Mouse (Mus musculus) heart, embryonic 14.5 days (tissue): Measurements from ENCODE around the gene Rpap3. TPM values are rescaled to one million over a fixed set of nuclear protein-coding genes. Genes with fewer than 3 reads are reported as not detected.
A peak's percentile ranks its signal among the peaks of the same experiment; 100 is the strongest.
"Not testable (repeated sequence)": the region's sequence is repeated elsewhere in the genome, so short reads cannot be mapped to it uniquely, and the experiment has no call there.

Source experiments
- ATAC-seq: fragments of 200-750 bp; cut with Nextera tagmentation; 2 replicates; pipeline ENCODE4 v1.8.0; 2017; ENCODE audit warnings: low read depth, moderate TSS enrichment; ENCODE audit not compliant: insufficient number of reproducible peaks, insufficient read depth, low FRiP score
- H3K27ac ChIP-seq, 2 experiments: fragments of 200-500 bp in 1 of 2; fragments of 300-500 bp in 1 of 2; sonication (generic) in 1 of 2; replicated peaks in 1 of 2; 2 replicates each; pipeline ENCODE4 v1.5.1; 2012 to 2014; ENCODE audit warnings: low read depth in 2 of 2, low read length in 2 of 2, control low read depth in 1 of 2, mild to moderate bottlenecking in 1 of 2, mixed read lengths in 1 of 2; ENCODE audit not compliant: control insufficient read depth in 1 of 2, insufficient read depth in 1 of 2
- H3K27me3 ChIP-seq: fragments of 300-500 bp; sonication (generic); 2 replicates; pipeline ENCODE4 v1.6.1; 2014; ENCODE audit warnings: mild to moderate bottlenecking, low read length, control low read depth; ENCODE audit not compliant: control insufficient read depth, insufficient read depth
- H3K36me3 ChIP-seq: fragments of 300-500 bp; sonication (generic); 2 replicates; pipeline ENCODE4 v1.6.1; 2014; ENCODE audit warnings: mild to moderate bottlenecking, control low read depth, low read length, mixed read lengths; ENCODE audit not compliant: control insufficient read depth, insufficient read depth
- H3K4me1 ChIP-seq, 2 experiments: fragments of 200-500 bp in 1 of 2; fragments of 300-500 bp in 1 of 2; sonication (generic) in 1 of 2; 2 replicates each; pipeline ENCODE4 v1.6.1; 2012 to 2014; ENCODE audit warnings: low read length in 2 of 2, control low read depth in 1 of 2, mixed read lengths in 1 of 2; ENCODE audit not compliant: control insufficient read depth in 2 of 2, insufficient read depth in 2 of 2
- H3K4me2 ChIP-seq: fragments of 300-500 bp; sonication (generic); 2 replicates; pipeline ENCODE4 v1.6.1; 2014; ENCODE audit warnings: mild to moderate bottlenecking, low read length
- H3K4me3 ChIP-seq, 2 experiments: fragments of 200-500 bp in 1 of 2; fragments of 300-500 bp in 1 of 2; sonication (generic) in 1 of 2; 2 replicates each; pipeline ENCODE4 v1.5.1; 2012 to 2014; ENCODE audit warnings: low read length in 2 of 2, mild to moderate bottlenecking in 2 of 2, control low read depth in 1 of 2, low read depth in 1 of 2, moderate library complexity in 1 of 2; ENCODE audit not compliant: control insufficient read depth in 1 of 2, insufficient read depth in 1 of 2
- H3K9ac ChIP-seq: fragments of 300-500 bp; sonication (generic); 2 replicates; pipeline ENCODE4 v1.6.1; 2014; ENCODE audit warnings: mild to moderate bottlenecking, low read length
- H3K9me3 ChIP-seq: fragments of 300-500 bp; sonication (generic); 2 replicates; pipeline ENCODE4 v1.6.1; 2016; ENCODE audit warnings: low read length, control low read depth; ENCODE audit not compliant: control insufficient read depth
- WGBS: fragments of 180-500 bp; shearing (Covaris S2); extraction: QIAGEN DNeasy Blood & Tissue Kit; methylation state at CpG from one replicate; pipeline ENCODE4 v1.1.7; 2014; 5-methylcytosine and 5-hydroxymethylcytosine counted together
- polyA plus RNA-seq: library from polyadenylated mRNA; unstranded; fragments of >200 nt; fragmentation: Nextera tagmentation; extraction: Ambion mirVana; gene quantifications from 2 replicates; pipeline ENCODE4 v1.2.1, GENCODE M21; 2014

The Rpap3 gene
- polyA plus RNA-seq, 1 experiment from 2014 or later: 24.2 TPM

GRCm38 (mm10) chr15:97672211-97672765 is 33.3 kb downstream of the Rpap3 start:
- Histone ChIP-seq H3K4me2 (no peak overlapping the region), H3K27me3 (no peaks in the 10 kb centered on the region), H3K4me3 (no peak overlapping the region), H3K27ac (no peak overlapping the region), H3K9ac (no peak overlapping the region), H3K36me3 (peaks cover 44% of the 10 kb centered on the region), H3K9me3 (no peaks in the 10 kb centered on the region), H3K4me1 (peaks cover 3 to 8% of the 10 kb centered on the region in 2 experiments; a peak in 3 of 4 replicates)
- no peak for ATAC-seq
- 75% methylated on average over 9 of the region's 9 CpGs for WGBS

GRCm38 (mm10) chr15:97670554-97670953 is 35.1 kb downstream of the Rpap3 start:
- no peak overlapping the region for H3K4me2 ChIP-seq
- ATAC-seq: no peak
- H3K36me3 ChIP-seq: peaks cover 27% of the 10 kb centered on the region
- H3K27ac ChIP-seq: no peak overlapping the region
- H3K9me3 ChIP-seq: no peaks in the 10 kb centered on the region
- H3K4me3 ChIP-seq: no peak overlapping the region
- H3K9ac ChIP-seq: no peak overlapping the region
- H3K4me1 ChIP-seq: peaks cover 3 to 8% of the 10 kb centered on the region in 2 experiments; a peak in 3 of 4 replicates
- no peaks in the 10 kb centered on the region for H3K27me3 ChIP-seq
- WGBS: 60% methylated on average over 6 of the region's 6 CpGs

- H3K36me3 ChIP-seq, ATAC-seq, H3K27me3 ChIP-seq, H3K9me3 ChIP-seq, H3K4me3 ChIP-seq, H3K4me1 ChIP-seq, H3K27ac ChIP-seq, H3K4me2 ChIP-seq, H3K9ac ChIP-seq: not testable (repeated sequence)
- 65% methylated on average over 16 of the region's 17 CpGs for WGBS
Observed at GRCm38 (mm10) chr15:97668158-97668877, 37.3 kb downstream of the Rpap3 start.

GRCm38 (mm10) chr15:97667437-97667836 is 38.2 kb downstream of the Rpap3 start:
- Histone ChIP-seq H3K9me3 (no peaks in the 10 kb centered on the region), H3K4me3 (no peak overlapping the region), H3K27me3 (no peaks in the 10 kb centered on the region), H3K9ac (no peak overlapping the region), H3K4me1 (peaks cover 3 to 8% of the 10 kb centered on the region in 2 experiments; a peak in 3 of 4 replicates), H3K4me2 (no peak overlapping the region), H3K27ac (0 out of 4 replicates have a peak overlapping the region, but pooled peaks of 1 of the 2 experiments have one; percentile 1), H3K36me3 (0 out of 2 replicates have a peak, but pooled peaks cover 2% of the 10 kb centered on the region)
- no peak for ATAC-seq
- 33% methylated on average over 7 of the region's 7 CpGs for WGBS

- no peak overlapping the region for H3K4me2 ChIP-seq
- no peak overlapping the region for H3K9ac ChIP-seq
- H3K36me3 ChIP-seq: no peaks in the 10 kb centered on the region
- WGBS: 91% methylated on average over 10 of the region's 10 CpGs
- H3K27me3 ChIP-seq: no peaks in the 10 kb centered on the region
- no peak overlapping the region for H3K4me3 ChIP-seq
- peaks cover 3 to 8% of the 10 kb centered on the region in 2 experiments; a peak in 3 of 4 replicates for H3K4me1 ChIP-seq
- no peak overlapping the region for H3K27ac ChIP-seq
- no peak for ATAC-seq
- no peaks in the 10 kb centered on the region for H3K9me3 ChIP-seq
Observed at GRCm38 (mm10) chr15:97666457-97666770, 39.2 kb downstream of the Rpap3 start.

- H3K9me3 ChIP-seq: no peaks in the 10 kb centered on the region
- peaks cover 3 to 8% of the 10 kb centered on the region in 2 experiments; a peak in 3 of 4 replicates for H3K4me1 ChIP-seq
- no peak overlapping the region for H3K4me2 ChIP-seq
- no peak for ATAC-seq
- no peaks in the 10 kb centered on the region for H3K27me3 ChIP-seq
- H3K9ac ChIP-seq: no peak overlapping the region
- H3K36me3 ChIP-seq: no peaks in the 10 kb centered on the region
- no peak overlapping the region for H3K4me3 ChIP-seq
- WGBS: 66% methylated on average over 25 of the region's 25 CpGs
- H3K27ac ChIP-seq: no peak overlapping the region
Observed at GRCm38 (mm10) chr15:97665770-97666456, 39.7 kb downstream of the Rpap3 start.

- H3K27ac ChIP-seq: no peak overlapping the region
- no peaks in the 10 kb centered on the region for H3K36me3 ChIP-seq
- peaks cover 3 to 6% of the 10 kb centered on the region in 2 experiments; a peak in 3 of 4 replicates for H3K4me1 ChIP-seq
- no peak overlapping the region for H3K4me3 ChIP-seq
- no peaks in the 10 kb centered on the region for H3K27me3 ChIP-seq
- no peak for ATAC-seq
- no peaks in the 10 kb centered on the region for H3K9me3 ChIP-seq
- no peak overlapping the region for H3K9ac ChIP-seq
- 60% methylated on average over 16 of the region's 16 CpGs for WGBS
- H3K4me2 ChIP-seq: no peak overlapping the region
Observed at GRCm38 (mm10) chr15:97664981-97665668, 40.5 kb downstream of the Rpap3 start.
